Mouse (Mus musculus) heart, embryonic 10.5 days (tissue): ENCODE results near the gene Olfr56. TPM values are rescaled to one million over a fixed set of nuclear protein-coding genes. Genes with fewer than 3 reads are reported as not detected.
"Not testable (repeated sequence)": the region's sequence is repeated elsewhere in the genome, so short reads cannot be mapped to it uniquely, and the experiment has no call there.

Source experiments
- DNase-seq: peaks from one replicate; pipeline ENCODE4 v3.0.0-alpha.2; 2017; ENCODE audit warnings: low spot score
- H3K27ac ChIP-seq: fragments of 300-500 bp; sonication (generic); 2 replicates; pipeline ENCODE4 v1.5.1; 2016; ENCODE audit warnings: mild to moderate bottlenecking
- H3K27me3 ChIP-seq: fragments of 300-500 bp; sonication (generic); 2 replicates; pipeline ENCODE4 v1.6.1; 2016; ENCODE audit warnings: mild to moderate bottlenecking; ENCODE audit not compliant: poor library complexity, insufficient read depth, severe bottlenecking
- H3K36me3 ChIP-seq: fragments of 300-500 bp; sonication (generic); 2 replicates; pipeline ENCODE4 v1.6.1; 2016; ENCODE audit warnings: mild to moderate bottlenecking, moderate library complexity
- H3K4me1 ChIP-seq: fragments of 300-500 bp; sonication (generic); 2 replicates; pipeline ENCODE4 v1.6.1; 2016; ENCODE audit warnings: mild to moderate bottlenecking
- H3K4me3 ChIP-seq: fragments of 300-500 bp; sonication (generic); 2 replicates; pipeline ENCODE4 v1.5.1; 2016; ENCODE audit warnings: mild to moderate bottlenecking, moderate library complexity
- H3K9me3 ChIP-seq: fragments of 300-500 bp; sonication (generic); 2 replicates; pipeline ENCODE4 v1.6.1; 2016; ENCODE audit warnings: mild to moderate bottlenecking, moderate library complexity
- WGBS: fragments of 180-500 bp; shearing (Covaris S2); methylation state at CpG from one replicate; pipeline ENCODE4 v1.1.7; 2016; 5-methylcytosine and 5-hydroxymethylcytosine counted together
- polyA plus RNA-seq: library from polyadenylated mRNA; unstranded; fragments of >200 nt; fragmentation: Nextera tagmentation; extraction: Ambion mirVana; gene quantifications from 2 replicates; pipeline ENCODE4 v1.2.1, GENCODE M21; 2016

Olfr56 gene
- polyA plus RNA-seq, 1 experiment from 2014 or later: not detected

DNA sequence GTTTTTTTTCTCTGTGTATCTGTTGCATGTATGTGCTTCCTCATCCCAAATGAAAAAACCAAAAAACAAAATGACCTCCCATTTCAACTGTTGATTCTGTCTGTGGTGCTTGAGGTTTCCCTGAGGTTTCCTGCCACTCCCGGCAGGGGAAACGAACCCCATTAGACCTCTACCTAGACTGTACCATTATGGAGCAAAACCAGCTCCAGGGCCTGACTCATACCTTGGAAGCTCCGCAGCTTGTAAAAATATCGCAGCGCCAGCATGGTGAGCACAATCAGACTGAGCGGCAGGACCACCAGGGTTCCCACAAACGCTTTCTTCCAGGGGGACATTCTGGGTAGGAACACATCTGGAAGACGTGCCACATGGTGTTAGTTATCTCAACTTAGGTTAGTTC lies 196.7 kb downstream of the Olfr56 start:
- Histone ChIP-seq H3K27me3 (peaks cover 5% of the 10 kb centered on the region), H3K4me1 (0 out of 2 replicates have a peak, but pooled peaks cover 4% of the 10 kb centered on the region), H3K9me3 (no peaks in the 10 kb centered on the region), H3K27ac (no peak overlapping the region), H3K4me3 (no peak overlapping the region), H3K36me3 (no peaks in the 10 kb centered on the region)
- DNase-seq: no peak
- WGBS: 86% methylated on average over 8 of the region's 8 CpGs

DNA sequence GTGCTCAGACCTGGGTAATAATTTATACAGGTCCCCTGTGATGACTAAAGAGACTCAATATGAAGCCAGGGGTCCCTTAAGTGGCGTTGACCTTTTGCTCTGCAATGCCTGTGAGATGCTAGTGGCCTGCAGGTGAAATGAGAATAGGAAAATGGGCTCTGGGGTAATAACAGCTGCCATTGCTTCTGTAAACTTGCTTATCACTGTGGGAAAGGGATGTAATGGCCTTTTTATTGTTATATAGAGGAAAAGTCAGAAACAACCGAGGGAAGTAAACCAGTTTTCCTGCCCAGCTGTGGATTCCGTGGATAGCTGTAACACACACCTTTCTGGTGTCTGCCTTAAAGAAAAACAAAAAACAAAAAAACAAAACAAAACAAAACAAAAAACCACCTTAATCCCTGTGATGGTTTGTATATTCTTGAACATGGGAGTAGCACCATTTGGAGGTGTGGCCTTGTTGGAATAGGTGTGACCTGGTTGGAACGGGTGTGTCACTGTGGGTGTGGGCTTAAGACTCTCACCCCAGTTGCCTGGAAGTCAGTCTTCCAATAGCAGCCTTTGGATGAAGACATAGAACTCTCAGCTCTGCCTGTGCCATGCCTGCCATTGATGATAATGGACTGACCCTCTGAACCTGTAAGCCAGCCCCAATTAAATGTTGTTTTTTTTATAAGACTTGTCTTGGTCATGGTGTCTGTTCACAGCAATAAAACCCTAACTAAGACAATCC lies 197.5 kb downstream of the Olfr56 start:
- not testable (repeated sequence) for DNase-seq, H3K27ac ChIP-seq, H3K36me3 ChIP-seq, H3K4me1 ChIP-seq, H3K4me3 ChIP-seq, H3K9me3 ChIP-seq, H3K27me3 ChIP-seq
- WGBS: 73% methylated on average over 4 of the region's 4 CpGs

DNA sequence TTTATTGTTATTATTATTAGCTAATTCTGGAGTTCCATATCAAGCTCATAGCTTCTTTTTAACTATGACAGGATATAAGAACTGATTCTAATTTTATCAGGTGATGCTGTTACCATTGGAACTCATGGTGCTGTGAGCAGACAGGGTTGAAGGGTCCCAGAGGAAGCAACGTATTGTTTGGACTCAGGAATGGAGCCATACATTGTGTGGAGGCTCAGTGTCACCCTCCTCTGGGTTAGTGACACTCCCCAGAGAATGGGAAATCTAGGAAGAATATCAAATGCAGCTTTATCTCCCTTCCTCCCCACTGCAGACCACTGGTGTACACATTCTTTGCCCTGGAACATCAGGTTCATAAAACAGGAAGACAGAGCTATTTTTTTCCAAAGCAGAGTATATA lies 204.5 kb downstream of the Olfr56 start:
- Histone ChIP-seq H3K4me3 (no peak overlapping the region), H3K36me3 (no peaks in the 10 kb centered on the region), H3K27ac (no peak overlapping the region), H3K9me3 (no peaks in the 10 kb centered on the region), H3K4me1 (no peaks in the 10 kb centered on the region), H3K27me3 (no peaks in the 10 kb centered on the region)
- no peak for DNase-seq
- WGBS: 64% methylated on average over 1 of the region's 1 CpGs

Other genes starting within 250 kb of the Olfr56 start
- 542 and 712 TPM in 2 replicates for gene Rack1, start 178.6 kb upstream of the Olfr56 start, polyA plus RNA-seq
- gene Trim41, start 161.5 kb upstream of the Olfr56 start, polyA plus RNA-seq: 3.0 and 4.7 TPM in 2 replicates
- 0.18 and 0.44 TPM in 2 replicates for gene Trim7, start 152.7 kb upstream of the Olfr56 start, polyA plus RNA-seq
- gene Gm12184, start 152.2 kb upstream of the Olfr56 start, polyA plus RNA-seq: 0.68 and 1.9 TPM in 2 replicates
- gene Irgm1, start 107.2 kb upstream of the Olfr56 start, polyA plus RNA-seq: 3.0 and 3.6 TPM in 2 replicates
- gene Gm5431, start 76.7 kb upstream of the Olfr56 start, polyA plus RNA-seq: 0.06 and 0.07 TPM in 2 replicates
- gene Psme2b, start 32.7 kb upstream of the Olfr56 start, polyA plus RNA-seq: 1.9 and 2.0 TPM in 2 replicates
- 0.11 TPM in 1 of 2 replicates, not detected in the other for gene 9930111J21Rik1, start 509 bp downstream of the Olfr56 start, polyA plus RNA-seq
- not detected in 2 replicates for gene Gm12185, start 13.3 kb downstream of the Olfr56 start, polyA plus RNA-seq
- 0.34 TPM in 1 of 2 replicates, not detected in the other for gene Tgtp1, start 15.3 kb downstream of the Olfr56 start, polyA plus RNA-seq
- gene 9930111J21Rik2, start 72.4 kb downstream of the Olfr56 start, polyA plus RNA-seq: 0.05 and 0.09 TPM in 2 replicates
- gene Tgtp2, start 85.3 kb downstream of the Olfr56 start, polyA plus RNA-seq: not detected in 2 replicates
- gene Ifi47, start 97.7 kb downstream of the Olfr56 start, polyA plus RNA-seq: 0.30 and 0.33 TPM in 2 replicates
- gene Olfr1396, start 136.0 kb downstream of the Olfr56 start, polyA plus RNA-seq: not detected in 2 replicates
- not detected in 2 replicates for gene Olfr1395, start 163.4 kb downstream of the Olfr56 start, polyA plus RNA-seq
- gene Olfr1394, start 175.5 kb downstream of the Olfr56 start, polyA plus RNA-seq: not detected in 2 replicates
- 0.11 and 0.23 TPM in 2 replicates for gene Btnl9, start 208.3 kb downstream of the Olfr56 start, polyA plus RNA-seq
- 32.8 and 34.6 TPM in 2 replicates for gene Zfp62, start 224.4 kb downstream of the Olfr56 start, polyA plus RNA-seq